Mouse (Mus musculus) G1E-ER4 (cell line): Measurements from ENCODE around the gene Il1rl1. TPM values are rescaled to one million over a fixed set of nuclear protein-coding genes. Genes with fewer than 3 reads are reported as not detected.
A peak's percentile ranks its signal among the peaks of the same experiment; 100 is the strongest.

Experiments used
- GATA1 ChIP-seq: IDR thresholded peaks from one replicate; pipeline ENCODE4 v1.8.0; 2012; ENCODE audit warnings: low read length, inconsistent platforms
- polyA plus RNA-seq: library from polyadenylated mRNA; stranded (reverse); fragments of >175 nt; gene quantifications from 2 replicates; pipeline ENCODE4 v1.2.3, GENCODE M21; 2012

The Il1rl1 gene
- polyA plus RNA-seq: 2.7 and 3.7 TPM in 2 replicates

DNA sequence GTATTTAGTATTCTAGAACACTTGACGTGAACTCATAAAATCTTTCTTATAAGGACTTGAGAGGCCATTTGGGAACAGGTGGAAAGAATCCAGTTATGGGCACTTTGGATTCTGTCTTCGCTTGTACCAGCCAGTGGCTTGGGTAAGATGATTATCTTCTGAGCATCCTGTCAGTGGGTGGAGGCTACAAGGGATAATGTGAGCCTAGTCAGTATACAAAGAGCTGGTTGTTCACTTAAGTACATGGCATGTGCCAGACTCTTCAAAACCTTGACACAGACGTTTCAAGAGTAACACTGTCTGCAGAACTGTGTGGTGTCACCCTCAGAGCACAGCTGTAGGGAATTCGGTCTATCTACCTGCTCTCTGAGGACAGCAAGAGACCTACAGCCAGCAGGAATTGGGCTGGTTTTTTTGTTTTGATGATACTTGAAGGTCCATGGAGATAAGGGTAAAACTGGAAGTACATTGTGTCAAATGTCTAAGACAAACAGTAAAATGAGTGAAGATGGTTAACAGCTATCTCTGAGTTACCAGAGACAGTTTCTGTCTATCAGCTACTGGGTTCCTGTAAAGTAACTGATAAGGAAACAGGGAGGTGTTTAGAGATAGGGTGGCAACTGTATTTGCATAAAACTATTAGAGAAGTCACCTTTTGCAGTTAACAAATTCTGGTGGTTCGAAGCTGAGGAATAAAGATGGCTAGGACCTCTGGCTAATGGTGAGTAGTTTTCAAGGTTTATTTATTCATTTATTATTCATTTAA, at the start of gene Il1rl1:
Il1rl1 (plus strand) TSS at position 661 of the 766 bp plus-strand sequence.
- TF ChIP-seq GATA1: peak; percentile 100

DNA sequence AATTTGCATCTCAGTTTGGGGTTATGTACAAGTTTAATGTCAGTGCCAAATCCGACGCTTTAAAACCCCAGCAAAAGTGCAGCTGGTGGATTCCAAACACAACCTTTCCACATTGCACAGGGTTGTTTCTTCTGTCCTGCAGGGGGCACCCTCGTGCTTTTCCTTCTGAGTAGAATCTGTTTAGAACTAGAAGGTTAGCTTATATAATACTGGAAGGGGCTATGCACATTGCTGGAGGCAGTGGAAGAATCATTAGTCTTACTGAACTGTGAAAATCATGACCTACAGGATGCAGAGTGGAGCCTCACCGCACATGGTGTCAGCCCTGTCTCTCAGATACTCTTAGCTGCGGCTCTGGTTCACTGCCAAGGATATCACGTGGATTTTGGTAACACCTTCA, 49.3 kb upstream of the Il1rl1 start:
- no peak for TF ChIP-seq GATA1

DNA sequence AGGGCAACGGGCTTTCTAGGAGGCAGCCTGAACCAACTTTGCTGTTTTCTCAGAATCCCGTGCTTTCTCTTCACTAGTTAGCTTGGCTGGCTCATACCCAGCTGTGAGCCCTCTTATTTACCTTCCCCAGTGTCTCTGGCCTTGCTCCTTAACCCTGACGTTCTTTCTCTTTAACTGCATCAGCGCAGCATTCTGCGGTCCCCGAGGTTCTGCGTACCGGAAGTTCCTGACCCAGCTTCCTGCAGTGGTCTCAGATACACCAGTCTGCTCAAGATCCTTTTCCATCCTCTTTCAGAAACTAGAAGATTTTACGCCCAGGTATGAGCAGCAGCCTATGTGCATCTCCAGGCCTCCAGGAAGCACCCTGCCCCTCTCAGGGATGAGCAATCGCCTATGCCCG, 48.4 kb upstream of the Il1rl1 start:
- no peak for TF ChIP-seq GATA1

DNA sequence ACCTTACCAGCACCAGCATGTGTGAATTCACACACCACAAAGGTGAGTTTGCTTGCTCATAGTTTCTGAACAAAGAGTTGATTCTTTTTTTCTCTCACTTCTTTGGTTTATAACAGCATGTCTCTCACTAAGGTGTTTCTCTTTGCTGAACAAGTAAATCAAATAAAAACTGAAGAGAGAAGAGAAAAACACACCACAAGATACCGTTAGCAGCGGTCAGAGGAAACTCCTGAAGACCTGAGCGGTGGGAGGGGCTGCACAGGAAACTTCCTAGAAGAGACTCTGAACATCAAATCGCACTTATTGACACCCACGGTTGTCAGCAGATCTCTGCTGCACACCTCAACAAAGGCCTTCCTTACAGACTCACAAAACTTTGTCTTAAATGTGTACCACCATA, 46.5 kb upstream of the Il1rl1 start:
- TF ChIP-seq GATA1: no peak

DNA sequence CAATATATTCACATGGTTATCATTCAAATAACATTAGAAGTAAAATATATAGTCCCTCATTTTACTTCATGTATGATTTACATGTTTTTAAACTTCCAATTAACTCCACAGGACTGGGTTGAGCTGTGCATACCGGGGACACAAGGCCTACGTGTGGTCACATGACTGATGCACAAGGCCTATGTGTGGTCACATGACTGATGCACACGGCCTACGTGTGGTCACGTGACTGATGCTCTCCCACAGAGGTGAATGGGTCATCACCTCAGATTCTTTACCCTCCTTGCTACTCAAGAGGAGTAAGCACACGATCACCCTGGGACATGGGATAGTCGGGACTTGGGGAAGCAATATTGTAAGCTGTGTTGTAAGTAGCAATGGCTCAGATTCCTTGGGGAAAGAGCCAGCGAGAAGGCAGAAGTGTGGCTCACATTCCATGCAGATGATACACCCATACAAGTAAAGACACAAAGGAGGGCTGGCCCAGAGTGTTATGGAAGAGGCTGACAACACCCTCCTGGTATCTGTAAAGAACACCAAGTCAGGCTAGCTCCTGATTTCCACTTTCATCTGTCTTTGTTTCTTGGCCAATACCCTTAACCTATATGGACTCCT, 44.3 kb upstream of the Il1rl1 start:
- TF ChIP-seq GATA1: no peak

DNA sequence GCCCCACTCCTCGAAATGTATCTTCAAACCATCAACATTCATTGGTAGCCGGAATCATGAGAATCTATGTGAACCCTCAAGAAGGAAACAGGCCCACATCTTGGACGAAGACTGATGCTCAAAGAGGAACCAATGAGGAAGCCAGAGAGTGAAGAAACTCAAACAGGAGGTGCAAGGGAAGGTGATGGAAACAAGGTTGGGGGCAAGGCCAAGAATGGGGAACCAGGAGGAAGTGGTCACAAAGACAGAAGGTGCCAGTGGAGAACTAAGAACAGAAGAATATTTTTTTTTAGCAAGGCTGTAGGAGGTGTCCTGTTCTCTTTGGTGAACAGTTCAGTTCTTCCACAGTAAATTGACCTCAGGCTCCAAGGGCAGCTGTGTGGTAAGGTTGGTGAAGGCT, 38.0 kb upstream of the Il1rl1 start:
- no peak for TF ChIP-seq GATA1

DNA sequence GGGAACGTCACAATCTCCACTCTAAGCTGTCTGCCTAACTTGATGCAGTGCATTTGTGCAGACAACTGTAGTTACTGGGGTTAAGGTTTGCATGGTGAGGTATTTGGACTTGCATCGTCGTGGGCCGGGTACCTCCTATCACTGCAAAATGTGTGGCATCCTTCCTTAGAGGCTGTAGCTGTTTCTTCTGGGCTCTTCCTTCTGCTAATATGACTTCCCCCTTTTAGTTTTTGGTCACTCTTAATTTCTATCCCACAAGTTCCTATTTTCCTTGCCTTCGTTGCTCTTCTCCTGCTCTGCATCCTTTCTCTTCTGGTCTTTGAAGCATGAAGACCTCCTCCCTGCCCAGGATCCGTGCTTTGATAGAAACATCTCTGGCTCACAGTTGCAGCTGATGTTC, 36.8 kb upstream of the Il1rl1 start:
- no peak for TF ChIP-seq GATA1

DNA sequence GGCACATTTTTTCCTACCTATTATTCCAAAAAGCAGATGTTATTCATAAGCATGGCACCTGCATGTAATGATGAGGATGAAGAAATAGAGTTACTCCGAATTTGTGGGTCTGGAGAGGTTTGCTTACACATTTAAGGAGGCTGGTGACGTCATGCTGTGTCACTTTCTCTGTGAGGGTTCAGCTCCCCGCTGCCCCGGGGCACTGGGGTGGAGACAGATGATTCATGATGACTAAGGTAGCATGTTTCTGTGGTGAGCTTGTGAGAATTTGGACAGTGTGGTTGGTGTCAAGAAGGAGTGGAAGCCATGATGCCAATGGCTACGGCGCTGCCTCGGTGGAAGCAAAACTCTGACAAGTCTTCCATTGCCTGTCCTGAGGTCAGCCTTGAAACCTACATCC, 36.2 kb upstream of the Il1rl1 start:
- TF ChIP-seq GATA1: no peak

DNA sequence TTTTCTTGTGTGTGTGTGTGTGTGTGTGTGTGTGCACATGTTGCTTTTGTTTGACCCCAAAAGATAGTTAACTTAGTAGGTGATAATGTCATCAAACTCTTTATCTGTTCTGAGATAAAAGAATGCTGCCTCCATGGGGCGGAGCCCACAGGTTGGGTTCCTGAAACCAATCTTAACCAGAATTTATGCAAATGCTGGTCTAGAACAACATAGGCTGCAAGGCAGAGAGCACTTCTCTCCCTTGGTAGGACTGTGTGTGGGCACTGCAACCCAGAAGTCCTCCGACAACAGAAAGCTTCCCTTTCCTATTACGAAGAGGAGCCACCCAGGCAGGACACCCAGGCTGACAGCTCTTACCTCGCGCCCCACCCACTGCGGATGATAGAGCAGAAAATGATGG, 29.7 kb upstream of the Il1rl1 start:
- no peak for TF ChIP-seq GATA1

DNA sequence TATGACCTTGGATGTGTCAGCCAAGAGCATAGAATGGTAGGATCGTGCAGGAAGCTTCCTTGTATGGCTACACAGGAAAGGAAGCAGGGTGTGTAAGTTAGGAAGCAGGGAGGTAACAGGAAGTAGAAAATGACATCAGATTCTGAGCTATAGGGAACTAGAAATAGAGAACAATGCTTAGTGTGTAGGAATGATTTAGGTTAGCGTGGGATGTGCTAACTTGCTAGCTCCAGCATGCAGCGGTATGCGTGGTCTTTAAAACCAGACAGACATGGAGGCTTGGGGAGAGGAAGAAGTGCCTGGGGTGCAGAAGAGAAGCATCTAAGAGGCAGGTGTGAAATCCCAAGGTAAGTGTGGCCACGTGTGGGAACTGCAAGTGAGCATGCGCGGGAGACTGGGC, 24.7 kb upstream of the Il1rl1 start:
- TF ChIP-seq GATA1: no peak

DNA sequence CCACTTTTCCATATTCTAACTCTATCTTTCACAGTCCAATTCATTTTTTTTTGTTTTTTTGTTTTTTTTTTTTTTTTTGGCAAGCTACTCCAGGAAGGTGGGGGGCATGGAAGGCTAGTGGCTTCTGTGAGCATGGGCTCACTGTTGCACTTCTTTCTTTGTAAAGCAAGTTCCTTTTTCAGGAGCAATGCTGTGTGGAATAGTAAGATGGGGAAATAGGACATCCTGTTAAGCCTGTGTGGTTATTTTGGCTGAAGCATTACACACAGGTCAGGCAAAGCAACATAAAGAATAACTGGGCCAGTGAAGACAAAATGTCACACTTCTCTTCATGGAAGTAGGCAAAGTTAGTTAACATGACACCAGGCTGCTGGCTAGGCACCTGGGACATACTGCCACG, 19.5 kb upstream of the Il1rl1 start:
- TF ChIP-seq GATA1: no peak

DNA sequence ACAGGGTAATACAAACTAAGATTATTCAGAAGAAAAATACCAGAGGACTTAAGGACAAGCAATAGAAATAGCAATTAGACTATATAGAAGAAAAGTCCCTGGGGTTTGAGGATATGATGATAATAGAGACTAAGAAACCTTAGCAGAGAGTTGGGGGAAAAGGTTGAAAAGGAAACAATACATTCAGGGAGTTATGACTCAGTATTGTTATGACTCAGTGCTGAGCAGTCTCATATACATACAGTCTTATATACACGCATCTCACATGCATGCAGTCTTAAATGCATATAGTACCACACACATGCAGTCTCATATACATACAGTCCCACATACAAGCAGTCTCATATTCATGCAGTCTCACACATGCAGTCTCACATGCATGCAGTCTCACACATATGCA, 16.3 kb upstream of the Il1rl1 start:
- TF ChIP-seq GATA1: no peak

DNA sequence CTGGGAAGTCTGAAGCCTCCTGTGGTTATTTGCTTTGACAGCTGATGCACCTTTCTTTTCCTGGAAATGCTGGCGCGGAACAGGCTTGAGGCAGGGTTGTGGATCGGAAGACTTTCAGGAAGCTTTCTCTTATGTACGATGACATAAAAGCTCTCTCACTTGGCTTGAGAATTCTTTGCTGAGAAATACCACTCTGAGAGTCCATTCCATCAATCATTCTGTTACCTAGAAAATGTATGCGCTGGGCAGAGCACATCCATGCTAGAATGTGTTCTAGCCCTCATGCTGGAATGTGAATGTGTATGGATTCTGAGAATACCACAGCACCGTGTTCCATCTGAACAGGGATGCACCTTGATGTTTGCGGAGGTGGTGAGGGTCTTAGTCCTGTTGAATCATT, 15.1 kb upstream of the Il1rl1 start:
- no peak for TF ChIP-seq GATA1

DNA sequence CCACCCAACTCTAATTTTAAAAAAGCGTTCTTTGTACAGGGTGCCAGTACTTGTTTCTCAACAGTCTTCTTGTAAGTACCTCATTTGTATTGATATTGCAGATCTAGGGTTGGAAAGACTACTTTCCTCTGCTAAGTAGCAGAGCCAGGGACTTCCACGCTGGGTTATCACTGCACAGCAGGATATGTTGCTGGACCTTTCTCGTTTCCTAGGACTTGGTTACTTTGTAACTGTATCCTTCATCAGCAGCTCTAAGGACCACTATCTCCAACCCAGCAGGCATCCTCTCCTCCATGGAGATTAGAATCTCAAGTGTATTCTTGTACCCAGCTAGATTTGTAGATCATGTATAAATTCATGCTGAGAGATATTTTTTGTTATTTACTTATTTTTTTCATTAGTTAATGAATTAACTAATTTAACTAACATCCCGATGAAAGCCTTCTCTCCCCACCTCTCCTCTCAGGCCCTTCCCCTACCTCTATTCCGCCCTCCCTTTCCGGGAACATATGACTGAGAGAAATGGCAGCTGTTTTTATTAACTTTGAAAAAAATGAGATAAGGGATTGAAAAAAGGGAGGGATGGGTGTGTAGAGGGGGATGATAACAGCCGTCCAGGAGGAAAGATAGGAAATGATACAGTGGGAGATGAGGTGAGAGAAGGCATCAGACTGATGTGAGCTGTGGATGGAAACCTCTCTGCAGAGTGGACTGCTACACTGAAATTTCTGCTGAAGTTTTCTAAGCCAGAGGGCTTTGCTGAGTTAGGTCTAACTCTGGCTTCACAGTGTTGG, 14.3 kb upstream of the Il1rl1 start:
- TF ChIP-seq GATA1: no peak

DNA sequence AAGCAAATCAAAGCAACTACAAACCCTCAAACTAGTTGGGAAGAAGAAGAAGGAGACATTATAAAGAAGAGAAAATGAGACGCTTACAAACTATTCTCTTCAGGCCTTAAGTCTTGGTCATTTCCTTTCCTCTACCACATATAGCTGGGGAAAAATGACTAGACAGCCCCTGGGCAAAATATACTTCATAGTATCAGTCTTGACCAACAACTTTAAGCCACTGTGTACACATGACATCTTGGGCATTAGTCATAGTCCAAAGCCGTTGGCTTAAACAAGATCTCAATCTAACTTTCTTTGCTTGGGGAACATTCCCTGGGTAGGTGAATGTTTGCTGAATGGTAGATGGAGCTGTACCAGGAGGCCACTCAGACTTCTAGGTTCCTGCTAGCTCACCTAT, 12.3 kb upstream of the Il1rl1 start:
- no peak for TF ChIP-seq GATA1

DNA sequence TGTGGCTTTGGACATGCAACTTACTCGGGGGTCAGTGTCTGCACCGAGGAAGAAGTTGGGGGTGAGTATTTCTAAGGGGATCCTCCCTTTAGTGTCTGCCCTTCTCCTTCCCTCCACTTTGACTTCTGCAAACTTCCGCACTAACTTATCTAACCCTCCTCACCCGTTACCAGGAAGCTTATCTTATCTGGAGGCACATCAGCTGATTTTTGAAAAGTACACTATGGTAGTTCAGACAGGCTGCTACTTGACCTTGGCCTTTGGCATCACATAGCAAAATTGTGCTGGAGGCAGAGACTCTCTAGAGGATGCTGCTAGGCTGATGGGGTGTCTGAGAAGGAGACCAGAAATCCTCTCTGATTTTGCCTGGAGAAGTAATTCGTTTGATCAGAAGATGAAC, 10.9 kb upstream of the Il1rl1 start:
- peak; percentile 89 for TF ChIP-seq GATA1

DNA sequence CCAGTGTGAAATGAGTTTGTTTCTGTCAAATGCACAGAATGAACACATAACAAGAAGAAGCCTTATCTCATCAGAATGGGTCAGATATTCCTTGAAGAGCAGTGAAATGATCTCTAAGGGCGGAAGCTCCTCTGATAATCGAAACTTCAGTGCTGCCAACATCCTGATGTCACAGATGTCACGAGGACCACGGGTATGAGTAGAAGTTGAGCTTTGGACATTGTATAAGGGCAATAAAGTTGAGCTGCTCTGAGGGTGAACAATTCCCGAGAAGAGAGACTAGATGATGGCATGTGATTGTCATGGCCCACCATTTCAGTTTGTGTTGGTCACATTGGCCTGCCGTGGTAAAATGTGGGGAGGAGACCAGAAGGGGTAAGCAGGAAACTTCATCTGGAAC, 5.5 kb upstream of the Il1rl1 start:
- TF ChIP-seq GATA1: no peak

DNA sequence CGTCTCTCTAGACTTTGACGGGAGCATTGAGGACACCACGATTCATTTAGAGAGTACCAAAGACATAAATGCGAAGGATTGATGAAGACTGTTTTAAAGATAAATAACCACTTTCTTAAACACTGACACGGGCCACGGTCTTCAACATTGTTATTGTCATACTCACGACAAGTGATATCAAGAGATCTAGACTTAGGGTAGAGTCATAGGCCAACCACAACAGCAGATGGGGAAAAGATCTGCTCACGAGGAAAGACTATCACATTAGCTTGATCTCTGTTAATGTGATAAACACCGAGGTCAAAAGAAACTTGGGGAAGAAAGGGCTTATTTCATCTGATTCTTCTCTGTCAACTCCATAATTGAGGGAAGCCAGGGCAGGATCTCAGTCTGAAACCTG, 2.1 kb upstream of the Il1rl1 start:
- TF ChIP-seq GATA1: peak; percentile 68
